Mouse (Mus musculus) stomach, embryonic 15.5 days (tissue): ENCODE data around the gene Plxna4. TPM values are rescaled to one million over a fixed set of nuclear protein-coding genes. Genes with fewer than 3 reads are reported as not detected.

Experiments
- ATAC-seq: fragments of 200-750 bp; cut with Nextera tagmentation; 2 replicates; pipeline ENCODE4 v1.8.0; 2017; ENCODE audit warnings: low read depth, moderate number of reproducible peaks, moderate TSS enrichment; ENCODE audit not compliant: insufficient read depth, low FRiP score
- H3K27ac ChIP-seq: fragments of 300-500 bp; sonication (generic); 2 replicates; pipeline ENCODE4 v1.5.1; 2015; ENCODE audit warnings: mild to moderate bottlenecking, inconsistent platforms
- H3K27me3 ChIP-seq: fragments of 300-500 bp; sonication (generic); replicated peaks from 2 replicates; pipeline ENCODE4 v1.6.1; 2015; ENCODE audit warnings: inconsistent platforms
- H3K36me3 ChIP-seq: fragments of 300-500 bp; sonication (generic); 2 replicates; pipeline ENCODE4 v1.6.1; 2015; ENCODE audit warnings: inconsistent platforms
- H3K4me1 ChIP-seq: fragments of 300-500 bp; sonication (generic); 2 replicates; pipeline ENCODE4 v1.6.1; 2015; ENCODE audit warnings: inconsistent platforms
- H3K4me2 ChIP-seq: fragments of 300-500 bp; sonication (generic); 2 replicates; pipeline ENCODE4 v1.6.1; 2015; ENCODE audit warnings: mild to moderate bottlenecking, inconsistent platforms
- H3K4me3 ChIP-seq: fragments of 300-500 bp; sonication (generic); replicated peaks from 2 replicates; pipeline ENCODE4 v1.5.1; 2015; ENCODE audit warnings: inconsistent platforms
- H3K9ac ChIP-seq: fragments of 300-500 bp; sonication (generic); 2 replicates; pipeline ENCODE4 v1.6.1; 2015; ENCODE audit warnings: inconsistent platforms
- H3K9me3 ChIP-seq: fragments of 300-500 bp; sonication (generic); 2 replicates; pipeline ENCODE4 v1.6.1; 2016; ENCODE audit warnings: inconsistent platforms
- WGBS: fragments of 180-500 bp; shearing (Covaris S2); methylation state at CpG from one replicate; pipeline ENCODE4 v1.1.7; 2015; 5-methylcytosine and 5-hydroxymethylcytosine counted together
- polyA plus RNA-seq: library from polyadenylated mRNA; unstranded; fragments of >200 nt; fragmentation: Nextera tagmentation; extraction: Ambion mirVana; gene quantifications from 2 replicates; pipeline ENCODE4 v1.2.1, GENCODE M21; 2015

The Plxna4 gene
- polyA plus RNA-seq, 1 experiment from 2014 or later = 2.3 TPM

GRCm38 (mm10) chr6:32359675-32360074, 228.3 kb downstream of the Plxna4 start:
- H3K36me3 ChIP-seq = no peaks in the 10 kb centered on the region
- WGBS = 53% methylated on average over 3 of the region's 3 CpGs
- H3K4me1 ChIP-seq = no peaks in the 10 kb centered on the region
- no peaks in the 10 kb centered on the region for H3K27me3 ChIP-seq
- H3K9me3 ChIP-seq = no peaks in the 10 kb centered on the region
- H3K4me3 ChIP-seq = no peak overlapping the region
- no peak overlapping the region for H3K27ac ChIP-seq
- H3K4me2 ChIP-seq = no peak overlapping the region
- H3K9ac ChIP-seq = no peak overlapping the region
- ATAC-seq = no peak

GRCm38 (mm10) chr6:32357497-32357896, 230.5 kb downstream of the Plxna4 start:
- 77% methylated on average over 5 of the region's 5 CpGs for WGBS
- no peak overlapping the region for H3K4me3 ChIP-seq
- H3K4me1 ChIP-seq = no peaks in the 10 kb centered on the region
- H3K9me3 ChIP-seq = no peaks in the 10 kb centered on the region
- no peak for ATAC-seq
- no peak overlapping the region for H3K9ac ChIP-seq
- H3K36me3 ChIP-seq = no peaks in the 10 kb centered on the region
- no peak overlapping the region for H3K4me2 ChIP-seq
- H3K27ac ChIP-seq = no peak overlapping the region
- no peaks in the 10 kb centered on the region for H3K27me3 ChIP-seq

- H3K4me1 ChIP-seq = no peaks in the 10 kb centered on the region
- H3K27me3 ChIP-seq = no peaks in the 10 kb centered on the region
- no peaks in the 10 kb centered on the region for H3K36me3 ChIP-seq
- 74% methylated on average over 4 of the region's 4 CpGs for WGBS
- H3K4me3 ChIP-seq = no peak overlapping the region
- no peak overlapping the region for H3K9ac ChIP-seq
- H3K27ac ChIP-seq = no peak overlapping the region
- no peaks in the 10 kb centered on the region for H3K9me3 ChIP-seq
- H3K4me2 ChIP-seq = no peak overlapping the region
- ATAC-seq = no peak
These were observed 232.4 kb downstream of the Plxna4 start for GRCm38 (mm10) chr6:32355559-32355958.

GRCm38 (mm10) chr6:32348996-32349395, 239.0 kb downstream of the Plxna4 start:
- H3K27ac ChIP-seq = no peak overlapping the region

GRCm38 (mm10) chr6:32348126-32348525, 239.9 kb downstream of the Plxna4 start:
- no peaks in the 10 kb centered on the region for H3K36me3 ChIP-seq
- no peaks in the 10 kb centered on the region for H3K27me3 ChIP-seq
- no peak overlapping the region for H3K27ac ChIP-seq
- no peaks in the 10 kb centered on the region for H3K4me1 ChIP-seq
- WGBS = 56% methylated on average over 6 of the region's 6 CpGs
- no peak overlapping the region for H3K4me2 ChIP-seq
- no peak overlapping the region for H3K9ac ChIP-seq
- H3K4me3 ChIP-seq = no peak overlapping the region
- ATAC-seq = no peak
- H3K9me3 ChIP-seq = no peaks in the 10 kb centered on the region

More at GRCm38 (mm10) chr6:32348996-32349395, 239.0 kb downstream of the Plxna4 start:
- no peak overlapping the region for H3K4me2 ChIP-seq
- H3K4me1 ChIP-seq = no peaks in the 10 kb centered on the region
- no peak overlapping the region for H3K4me3 ChIP-seq
- H3K27me3 ChIP-seq = no peaks in the 10 kb centered on the region
- WGBS = 65% methylated on average over 2 of the region's 2 CpGs
- H3K36me3 ChIP-seq = no peaks in the 10 kb centered on the region
- H3K9ac ChIP-seq = no peak overlapping the region
- no peaks in the 10 kb centered on the region for H3K9me3 ChIP-seq
- ATAC-seq = no peak

GRCm38 (mm10) chr6:32346015-32346414, 242.0 kb downstream of the Plxna4 start:
- Histone ChIP-seq H3K27ac (no peak overlapping the region), H3K4me1 (no peaks in the 10 kb centered on the region), H3K4me2 (no peak overlapping the region), H3K9me3 (no peaks in the 10 kb centered on the region), H3K36me3 (no peaks in the 10 kb centered on the region), H3K4me3 (no peak overlapping the region), H3K9ac (no peak overlapping the region), H3K27me3 (no peaks in the 10 kb centered on the region)
- 77% methylated on average over 2 of the region's 2 CpGs for WGBS
- ATAC-seq = no peak; the same call in 1 of the 2 replicates

GRCm38 (mm10) chr6:32342727-32343126, 245.3 kb downstream of the Plxna4 start:
- no peak for ATAC-seq
- H3K27me3 ChIP-seq = no peaks in the 10 kb centered on the region
- H3K9me3 ChIP-seq = no peaks in the 10 kb centered on the region
- WGBS = 85% methylated on average over 8 of the region's 8 CpGs
- H3K4me2 ChIP-seq = no peak overlapping the region
- H3K36me3 ChIP-seq = no peaks in the 10 kb centered on the region
- H3K4me1 ChIP-seq = no peaks in the 10 kb centered on the region
- H3K27ac ChIP-seq = no peak overlapping the region
- no peak overlapping the region for H3K9ac ChIP-seq
- H3K4me3 ChIP-seq = no peak overlapping the region

GRCm38 (mm10) chr6:32342272-32342671, 245.7 kb downstream of the Plxna4 start:
- Histone ChIP-seq H3K4me1 (no peaks in the 10 kb centered on the region), H3K27ac (no peak overlapping the region), H3K9ac (no peak overlapping the region), H3K9me3 (no peaks in the 10 kb centered on the region), H3K36me3 (no peaks in the 10 kb centered on the region), H3K27me3 (no peaks in the 10 kb centered on the region), H3K4me2 (no peak overlapping the region), H3K4me3 (no peak overlapping the region)
- WGBS = 75% methylated on average over 6 of the region's 6 CpGs
- ATAC-seq = no peak

- Histone ChIP-seq H3K4me3 (no peak overlapping the region), H3K4me1 (no peaks in the 10 kb centered on the region), H3K36me3 (no peaks in the 10 kb centered on the region), H3K27me3 (no peaks in the 10 kb centered on the region), H3K9ac (no peak overlapping the region), H3K4me2 (no peak overlapping the region), H3K9me3 (no peaks in the 10 kb centered on the region), H3K27ac (no peak overlapping the region)
- ATAC-seq = no peak
- WGBS = 40% methylated on average over 8 of the region's 8 CpGs
These were observed 249.5 kb downstream of the Plxna4 start for GRCm38 (mm10) chr6:32338416-32338943.

- no peak for ATAC-seq
- Histone ChIP-seq H3K9me3 (no peaks in the 10 kb centered on the region), H3K4me1 (no peaks in the 10 kb centered on the region), H3K27me3 (0 out of 2 replicates have a peak, but pooled peaks cover 5% of the 10 kb centered on the region), H3K9ac (no peak overlapping the region), H3K4me3 (no peak overlapping the region), H3K27ac (no peak overlapping the region), H3K36me3 (no peaks in the 10 kb centered on the region), H3K4me2 (no peak overlapping the region)
These were observed 256.7 kb downstream of the Plxna4 start for GRCm38 (mm10) chr6:32331281-32331680.

- H3K4me3 ChIP-seq = no peak overlapping the region
- H3K4me1 ChIP-seq = no peaks in the 10 kb centered on the region
- no peak overlapping the region for H3K9ac ChIP-seq
- no peak overlapping the region for H3K4me2 ChIP-seq
- H3K27me3 ChIP-seq = 0 out of 2 replicates have a peak, but pooled peaks cover 5% of the 10 kb centered on the region
- no peaks in the 10 kb centered on the region for H3K36me3 ChIP-seq
- 64% methylated on average over 9 of the region's 9 CpGs for WGBS
- ATAC-seq = no peak
- no peaks in the 10 kb centered on the region for H3K9me3 ChIP-seq
- H3K27ac ChIP-seq = no peak overlapping the region
These were observed 257.8 kb downstream of the Plxna4 start for GRCm38 (mm10) chr6:32330034-32330795.

- H3K4me1 ChIP-seq = no peaks in the 10 kb centered on the region
- H3K9ac ChIP-seq = no peak overlapping the region
- no peaks in the 10 kb centered on the region for H3K9me3 ChIP-seq
- peak; percentile 60; the same call in 1 of the 2 replicates for ATAC-seq
- no peak overlapping the region for H3K4me2 ChIP-seq
- 3% methylated on average over 8 of the region's 8 CpGs for WGBS
- H3K36me3 ChIP-seq = no peaks in the 10 kb centered on the region
- H3K27ac ChIP-seq = no peak overlapping the region
- no peak overlapping the region for H3K4me3 ChIP-seq
- H3K27me3 ChIP-seq = 0 out of 2 replicates have a peak, but pooled peaks cover 5% of the 10 kb centered on the region
These were observed 260.0 kb downstream of the Plxna4 start for GRCm38 (mm10) chr6:32328028-32328427.
